Mouse (Mus musculus) megakaryocyte, adult 5-6 weeks (primary cell): ENCODE data around the gene Ndufv2. TPM values are rescaled to one million over a fixed set of nuclear protein-coding genes. Genes with fewer than 3 reads are reported as not detected.
"Not testable (repeated sequence)": the region's sequence is repeated elsewhere in the genome, so short reads cannot be mapped to it uniquely, and the experiment has no call there.

Experiments
- ATAC-seq: 2 replicates; pipeline ENCODE4 v1.8.0; 2016; ENCODE audit warnings: mild to moderate bottlenecking, inconsistent platforms; ENCODE audit not compliant: poor library complexity, severe bottlenecking
- total RNA-seq, 2 experiments: library from RNA; stranded (forward) in 1 of 2; stranded (reverse) in 1 of 2; fragments of 153-499, 151-499 nt in 1 of 2; fragments of 221-1000, 200-1000 nt in 1 of 2; gene quantifications; 2 replicates each; pipeline versions ENCODE4 v1.2.3 to v1.2.4; 2015 to 2017

Gene Ndufv2
- total RNA-seq, 2 experiments from 2014 or later = 170 to 197 TPM

DNA sequence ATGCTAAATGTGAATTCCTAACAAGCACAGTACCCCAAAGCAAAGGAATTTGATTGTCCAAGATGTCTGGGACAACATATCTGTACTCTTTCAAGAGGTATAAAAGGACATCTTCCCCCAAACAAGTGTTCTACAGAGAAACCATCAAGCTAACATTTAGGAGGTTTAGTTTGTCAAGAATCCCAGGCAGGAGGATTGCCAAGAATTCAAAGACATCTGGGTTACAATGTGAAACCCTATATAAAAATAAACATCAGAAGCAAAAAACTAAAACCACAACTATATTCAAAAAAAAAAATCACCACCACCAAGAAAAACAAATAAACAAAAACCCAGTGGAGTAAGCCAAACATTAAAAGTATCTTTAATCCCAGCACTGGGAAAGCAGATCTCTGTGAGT, 11.1 kb downstream of the Ndufv2 start:
- ATAC-seq = no peak

DNA sequence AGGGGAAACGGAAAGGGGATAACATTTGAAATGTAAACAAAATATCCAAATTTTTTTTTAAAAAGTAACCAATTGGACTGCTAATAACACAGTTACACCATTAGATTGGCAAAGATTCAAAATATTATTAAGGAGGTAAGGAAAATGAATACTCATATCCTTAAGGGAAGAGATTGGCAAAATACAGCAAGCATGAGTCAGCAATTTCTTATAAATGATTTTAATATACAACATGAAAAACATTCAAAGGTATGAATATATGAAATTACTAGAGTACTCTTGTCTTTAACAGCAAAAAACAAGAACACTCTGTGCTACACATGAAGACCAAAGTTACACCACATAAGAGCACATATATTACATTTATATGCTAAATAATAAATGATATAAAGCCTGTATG, 16.3 kb downstream of the Ndufv2 start:
- ATAC-seq = no peak

DNA sequence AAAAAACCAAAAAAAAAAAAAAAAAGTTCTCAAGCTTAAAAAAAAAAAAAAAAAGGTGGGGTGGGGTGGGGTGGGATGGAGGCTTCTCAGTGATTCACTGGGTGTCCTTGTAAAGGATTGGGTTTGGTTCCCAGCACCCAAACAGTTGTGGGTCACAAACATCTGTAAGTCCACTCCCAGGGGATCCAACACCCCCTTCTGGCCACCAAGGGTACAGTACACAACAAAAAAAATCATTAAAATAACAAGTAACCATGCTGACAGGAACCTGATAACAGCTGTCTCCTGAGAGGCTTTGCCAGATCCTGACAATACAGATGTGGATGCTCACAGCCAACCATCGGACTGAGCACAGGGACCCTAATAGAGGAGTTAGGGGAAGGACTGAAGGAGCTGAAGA, 16.9 kb downstream of the Ndufv2 start:
- ATAC-seq = no peak

DNA sequence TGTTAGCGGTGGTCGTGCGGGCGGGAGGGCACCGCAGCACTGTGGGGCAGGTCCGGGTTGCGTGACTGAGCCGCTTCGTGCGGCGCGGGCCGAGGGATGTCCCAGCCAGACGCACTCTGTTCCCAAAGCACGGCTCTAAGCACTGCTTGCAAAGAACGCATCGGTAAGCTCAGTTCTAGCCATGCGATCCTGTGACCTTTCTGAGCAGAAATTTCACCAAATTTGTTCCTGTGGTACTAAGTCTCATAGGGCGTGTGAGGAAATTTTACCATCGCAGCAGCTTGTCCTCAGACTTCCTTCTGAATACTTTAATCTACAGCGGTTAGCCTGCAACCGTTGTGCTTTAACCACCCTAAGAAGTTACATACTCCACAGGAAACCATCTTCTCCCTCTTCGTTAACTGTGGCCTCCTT, 23.9 kb downstream of the Ndufv2 start:
- ATAC-seq = peak; percentile 14

DNA sequence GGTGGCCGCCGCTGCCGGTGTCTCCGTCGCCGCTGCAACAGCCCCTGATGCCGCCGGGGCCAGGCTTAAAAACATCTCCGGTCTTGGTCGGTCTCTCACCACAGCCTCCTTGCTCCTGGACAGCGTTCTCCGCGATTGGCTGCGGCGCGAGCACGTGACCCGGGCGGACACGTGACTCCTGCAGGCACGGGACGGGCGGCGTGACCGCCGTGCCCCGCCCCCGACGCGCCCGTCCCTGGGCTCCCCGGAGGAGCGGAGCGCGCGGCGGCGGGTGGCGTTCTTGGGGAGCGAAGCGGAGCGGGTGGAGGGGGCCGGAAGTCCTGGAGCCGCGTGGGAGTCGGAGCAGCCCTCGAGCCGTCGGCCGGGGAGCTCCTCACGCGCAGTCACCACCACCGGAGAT, 24.4 kb downstream of the Ndufv2 start, which contains the start of gene Ankrd12:
Ankrd12 (minus strand) TSS at position 156 of the 400 bp plus-strand sequence.
- peak; percentile 79 for ATAC-seq

DNA sequence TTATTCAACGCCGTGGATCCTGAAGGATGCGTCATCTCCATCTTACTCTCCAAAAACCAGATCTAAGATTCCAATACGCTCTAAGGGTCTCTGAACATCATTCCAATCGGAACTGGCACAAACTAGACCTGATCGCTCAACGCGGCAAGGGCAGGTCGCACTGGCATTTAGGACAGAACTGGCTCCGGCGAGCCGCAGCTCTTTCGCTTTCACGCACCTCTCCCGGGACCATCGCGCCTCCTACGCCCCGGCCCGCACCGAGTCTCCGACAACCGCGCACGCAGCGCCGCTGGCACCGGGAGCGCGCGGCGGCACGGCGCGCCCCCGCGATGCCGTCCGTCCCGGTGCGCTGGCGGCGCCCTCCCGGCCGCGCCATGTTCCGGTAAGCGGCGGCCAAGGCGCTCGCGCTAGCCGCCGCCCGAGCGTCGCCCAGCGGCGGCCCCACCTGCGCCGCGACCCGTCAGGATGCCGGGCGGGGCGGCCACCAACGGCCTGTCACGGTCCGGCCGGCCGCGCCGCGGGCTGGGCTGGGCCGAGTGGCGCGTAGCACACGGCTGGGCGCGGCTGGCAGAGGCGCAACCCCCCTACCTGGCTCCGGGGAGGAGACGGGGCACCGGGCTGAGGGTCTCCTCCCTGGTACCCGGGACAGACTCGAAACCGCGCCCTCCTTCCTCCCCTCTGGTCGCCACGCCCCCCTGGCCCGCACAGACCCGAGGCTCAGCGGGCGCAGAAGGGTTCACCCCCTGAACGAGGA, 25.0 kb downstream of the Ndufv2 start:
- peak; percentile 28 for ATAC-seq

DNA sequence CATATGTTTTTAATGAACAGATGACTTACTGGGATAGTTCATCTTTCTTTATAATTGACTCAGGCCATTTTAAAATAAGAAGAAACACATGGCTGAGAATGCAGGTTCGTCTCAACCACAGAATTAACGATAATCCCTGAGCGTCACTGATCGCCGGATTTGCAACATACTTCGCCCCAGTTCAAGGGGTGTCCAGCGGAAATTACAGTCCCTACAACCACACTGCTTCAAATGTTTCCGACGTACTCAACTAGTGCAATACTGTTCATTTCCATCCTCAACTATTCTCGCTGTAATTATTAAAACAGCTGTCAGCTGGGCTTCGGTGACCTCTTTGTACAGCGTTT, 25.6 kb downstream of the Ndufv2 start:
- ATAC-seq = peak; percentile 20

DNA sequence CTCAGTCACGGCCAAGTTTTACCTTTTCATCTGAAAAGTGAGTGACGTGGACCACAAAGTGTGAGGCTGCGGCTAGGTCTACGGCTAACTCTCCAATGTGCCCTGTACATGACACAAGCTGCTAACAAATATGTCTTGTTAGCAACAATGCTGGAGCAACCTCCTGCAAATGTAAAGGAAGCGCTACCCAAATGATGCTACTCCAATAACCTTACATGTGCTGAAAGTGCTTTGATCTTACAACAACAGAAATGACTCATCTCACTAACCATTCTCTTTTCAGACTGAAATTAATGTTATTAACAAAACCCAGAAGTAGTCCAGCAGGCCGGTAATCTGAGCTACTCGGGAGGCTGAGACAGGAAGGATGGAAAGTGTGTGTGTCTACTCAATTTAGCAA, 27.4 kb downstream of the Ndufv2 start:
- no peak for ATAC-seq

DNA sequence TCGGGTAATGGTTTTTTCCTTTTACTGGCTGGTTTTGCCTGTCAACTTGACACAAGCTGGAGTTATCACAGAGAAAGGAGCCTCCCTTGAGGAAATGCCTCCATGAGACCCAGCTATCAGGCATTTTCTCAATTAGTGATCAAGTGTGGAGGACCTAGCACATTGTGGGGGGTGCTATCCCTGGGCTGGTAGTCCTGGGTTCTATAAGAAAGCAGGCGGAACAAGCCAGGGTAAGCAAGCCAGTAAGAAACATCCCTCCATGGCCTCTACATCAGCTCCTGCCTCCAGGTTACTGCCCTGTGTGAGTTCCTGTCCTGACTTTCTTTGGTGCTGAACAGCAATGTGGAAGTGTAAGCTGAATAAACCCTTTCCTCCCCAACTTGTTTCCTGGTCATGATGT, 32.3 kb downstream of the Ndufv2 start:
- ATAC-seq = not testable (repeated sequence)

DNA sequence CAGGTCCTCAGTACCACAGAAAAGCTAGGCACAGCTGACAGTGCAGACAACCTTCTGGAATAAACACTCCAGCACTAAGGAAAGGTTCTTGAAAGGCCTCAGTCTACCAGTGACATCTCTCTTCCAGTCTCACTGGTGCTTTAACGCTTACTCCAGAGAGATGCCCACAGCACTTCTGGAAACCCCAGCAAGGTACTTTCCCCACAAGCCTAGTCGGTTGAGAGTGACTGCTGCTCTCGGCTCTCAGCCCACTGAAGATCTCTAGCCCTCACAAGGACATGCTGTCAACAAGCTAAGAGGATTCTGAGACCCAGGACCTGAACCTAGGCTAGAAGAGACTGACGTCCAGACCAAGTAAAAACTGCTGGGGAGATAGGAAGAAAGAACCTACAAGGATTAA, 36.2 kb downstream of the Ndufv2 start:
- no peak for ATAC-seq

DNA sequence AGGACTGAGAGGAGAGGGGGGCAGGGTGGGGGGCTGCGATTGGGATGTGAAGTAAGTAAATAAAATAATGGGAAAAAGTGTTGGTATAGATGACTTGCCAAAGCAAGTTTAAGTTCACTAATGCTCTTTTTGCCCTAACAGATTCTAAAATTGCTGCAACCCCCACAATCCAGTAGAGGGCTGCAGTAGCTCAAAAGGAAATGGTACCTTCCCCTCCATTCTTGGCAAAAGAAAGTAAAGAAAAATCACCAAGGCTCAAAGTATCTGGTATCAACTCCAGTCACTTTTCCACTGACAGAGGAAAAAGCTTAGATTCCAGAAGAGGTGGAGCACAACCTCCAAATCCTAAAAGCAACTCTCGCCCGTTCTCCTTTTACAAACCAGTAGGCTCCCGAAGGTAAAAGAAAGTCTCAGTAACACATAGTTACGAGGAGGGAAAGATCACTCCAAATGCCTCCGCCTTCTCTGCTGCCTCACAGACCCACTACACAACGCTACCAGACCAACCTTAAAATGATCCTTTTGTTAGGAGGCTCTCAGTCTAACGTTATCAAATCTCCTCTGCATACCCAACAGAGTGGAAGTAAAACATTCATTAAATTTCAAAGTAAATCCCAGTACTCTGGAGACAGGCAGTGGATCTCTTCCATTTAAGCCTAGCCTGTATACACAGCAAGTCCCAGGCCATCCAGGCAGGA, 40.0 kb downstream of the Ndufv2 start:
- no peak for ATAC-seq

DNA sequence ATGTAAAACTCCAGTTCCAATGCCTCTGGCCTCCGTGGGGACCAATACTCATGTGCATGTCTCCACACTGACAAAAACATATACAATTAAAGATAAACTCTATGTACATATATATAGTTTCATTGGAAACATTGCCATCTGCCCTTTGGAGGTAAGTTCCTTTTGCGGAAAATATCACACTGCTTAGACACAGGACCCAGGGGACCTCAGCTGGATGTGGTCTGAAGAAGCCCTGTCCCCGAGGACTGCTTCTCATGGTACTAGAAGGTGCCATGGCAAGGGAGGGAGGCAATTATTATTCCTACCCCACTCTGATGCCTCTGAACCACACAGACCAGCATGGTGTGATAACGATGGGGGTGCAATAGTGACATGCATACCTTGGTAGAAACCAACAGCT, 43.2 kb downstream of the Ndufv2 start:
- no peak for ATAC-seq

DNA sequence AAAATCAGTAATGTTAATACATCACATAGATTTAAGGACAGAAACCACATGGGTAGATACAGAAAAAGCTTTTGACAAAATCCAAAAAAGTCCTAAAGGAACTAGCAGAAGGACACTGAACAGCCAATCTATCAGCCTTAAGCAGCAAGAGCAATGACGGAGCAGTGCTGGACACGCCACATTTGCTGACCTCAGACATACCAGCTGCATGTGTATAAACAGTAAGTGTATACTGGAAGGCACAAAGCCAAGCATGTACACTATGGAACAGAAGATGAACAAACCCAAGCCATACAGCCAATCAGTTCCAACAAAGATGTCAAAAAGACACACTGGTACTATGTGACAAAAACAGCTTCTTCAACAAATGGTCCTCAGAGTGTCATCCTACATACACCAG, 44.2 kb downstream of the Ndufv2 start:
- ATAC-seq = no peak

DNA sequence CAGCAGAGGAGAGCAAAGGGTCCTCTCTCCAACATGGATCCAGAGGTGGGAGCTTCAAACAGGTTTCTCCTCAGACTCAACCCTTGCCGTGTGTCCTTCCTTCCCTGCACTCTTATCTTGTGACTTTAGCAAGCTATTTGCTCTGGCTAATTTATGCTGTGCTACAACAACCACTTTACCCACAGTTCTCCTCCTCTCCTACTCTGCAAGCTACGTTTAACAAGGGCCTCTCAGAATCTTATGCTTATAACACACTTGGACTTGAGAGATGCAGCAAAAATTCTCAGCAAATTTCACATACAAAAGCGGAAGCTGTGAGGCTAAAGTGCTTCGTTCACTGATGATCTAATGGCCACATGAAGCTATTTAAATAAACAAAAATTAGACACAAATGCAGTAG, 48.0 kb downstream of the Ndufv2 start:
- ATAC-seq = no peak

DNA sequence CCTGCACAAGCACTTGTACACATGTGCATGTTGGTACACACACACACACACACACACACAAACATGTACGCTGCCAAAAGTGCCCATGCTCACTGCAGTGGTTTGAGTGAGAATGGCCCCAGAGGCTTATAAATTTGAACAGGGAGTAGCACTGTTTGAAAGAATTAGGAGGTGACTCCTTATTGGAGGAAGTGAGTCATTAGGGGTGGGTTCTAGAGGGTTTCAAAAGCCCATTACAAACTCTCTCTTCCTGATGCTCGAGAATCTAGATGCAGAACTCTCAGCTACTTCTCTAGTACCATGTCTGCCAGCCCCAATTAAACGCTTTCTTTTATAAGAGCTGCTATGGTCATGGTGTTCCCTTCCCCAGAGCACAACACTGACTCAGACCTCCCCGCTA, 52.6 kb downstream of the Ndufv2 start:
- peak; percentile 65 for ATAC-seq

DNA sequence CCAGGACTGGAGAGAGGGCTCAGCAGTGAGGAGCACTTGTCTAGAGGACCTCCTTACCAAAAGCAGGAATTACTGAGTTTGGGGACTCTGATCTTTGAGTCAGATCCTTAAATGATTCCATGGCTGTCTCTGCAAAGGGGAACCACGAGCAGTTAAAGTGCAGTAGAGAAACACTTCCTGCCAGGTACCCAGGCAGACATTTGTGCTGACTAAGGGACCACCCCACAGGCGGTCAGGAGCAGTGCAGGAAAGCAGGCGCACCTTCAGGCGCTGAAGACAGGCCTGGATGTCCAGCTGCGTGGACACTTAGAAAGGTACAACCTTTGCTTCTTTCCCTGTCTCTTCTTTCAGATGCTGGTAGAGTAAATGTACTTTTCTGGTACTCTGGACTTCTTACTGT, 53.2 kb downstream of the Ndufv2 start:
- peak; percentile 82 for ATAC-seq

DNA sequence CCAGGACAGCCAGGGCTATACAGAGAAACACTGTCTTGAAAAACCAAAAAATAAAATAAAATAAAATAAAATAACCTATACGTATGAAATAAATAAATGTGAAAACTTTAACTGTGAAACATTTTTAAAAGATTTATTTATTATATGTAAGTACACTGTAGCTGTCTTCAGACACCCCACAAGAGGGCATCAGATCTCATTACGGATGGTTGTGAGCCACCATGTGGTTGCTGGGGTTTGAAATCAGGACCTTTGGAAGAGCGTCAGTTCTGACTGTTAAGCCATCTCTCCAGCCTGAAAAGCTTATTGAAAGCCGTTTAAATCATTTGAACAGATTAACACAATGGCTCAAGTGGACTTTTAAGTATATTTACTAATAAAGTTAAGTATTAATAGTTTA, 57.7 kb downstream of the Ndufv2 start:
- ATAC-seq = not testable (repeated sequence)

DNA sequence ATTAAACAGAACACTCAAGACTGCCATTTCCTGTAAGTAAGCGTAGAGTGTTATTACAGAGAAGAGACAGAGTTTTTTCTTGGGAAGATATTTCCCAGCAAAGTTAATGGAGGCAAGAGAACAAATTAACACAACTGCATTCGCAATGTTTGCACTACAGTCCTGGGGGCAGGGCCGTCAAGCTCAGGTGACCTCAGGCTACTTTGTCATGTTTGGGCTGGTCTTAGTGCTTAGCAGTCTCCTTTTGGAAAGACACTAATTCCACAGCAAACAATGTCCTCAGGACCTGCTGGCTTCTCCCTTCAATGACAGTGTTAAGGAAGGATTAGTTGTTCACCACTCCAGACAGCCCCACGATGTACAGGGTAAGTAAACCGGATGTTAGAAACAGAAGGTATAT, 60.3 kb downstream of the Ndufv2 start:
- no peak for ATAC-seq

DNA sequence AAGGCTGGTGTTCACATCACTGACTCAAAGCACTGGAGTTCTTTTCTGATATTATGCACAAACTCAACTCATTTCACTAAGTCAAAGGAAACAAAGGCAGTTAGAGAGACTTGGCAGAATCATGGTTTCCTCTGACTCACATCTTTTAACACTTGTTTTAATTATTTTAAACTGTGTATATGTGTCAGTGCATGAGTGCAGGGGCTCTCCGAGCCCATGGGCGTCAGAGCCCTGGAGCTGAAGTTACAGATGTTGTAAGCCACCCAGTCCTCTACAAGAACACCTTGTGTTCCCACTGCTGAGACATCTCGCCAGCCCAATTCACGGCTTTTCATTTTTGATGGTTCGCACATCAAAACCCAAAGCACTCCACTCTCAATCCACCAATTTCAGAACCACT, 68.1 kb downstream of the Ndufv2 start:
- no peak for ATAC-seq

DNA sequence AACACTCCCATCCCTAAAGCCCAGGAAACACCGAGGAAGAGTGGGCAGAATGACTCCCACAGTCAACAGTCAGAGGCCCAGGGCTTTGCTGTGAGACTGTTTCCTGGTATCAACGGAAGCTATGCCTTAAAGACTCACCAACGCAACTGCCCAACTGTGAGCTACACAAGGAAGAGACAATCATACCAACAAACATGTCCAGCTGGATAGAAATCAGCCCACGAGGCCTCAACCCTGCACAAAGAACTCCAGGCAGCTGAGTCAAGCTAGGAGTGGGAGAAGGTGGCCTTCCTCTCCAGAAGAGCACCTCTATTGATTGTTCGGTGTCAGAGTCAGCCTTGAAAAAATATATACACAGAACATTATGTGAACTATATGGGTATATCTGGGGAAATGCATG, 69.4 kb downstream of the Ndufv2 start:
- ATAC-seq = no peak
